Mouse (Mus musculus): Measurements from ENCODE around the gene Nrp1. TPM values are rescaled to one million over a fixed set of nuclear protein-coding genes. Genes with fewer than 3 reads are reported as not detected.

The Nrp1 gene
- polyA plus RNA-seq, 1 experiment from 2014 or later: 132 TPM

GRCm38 (mm10) chr8:128427071-128427470, 68.7 kb downstream of the Nrp1 start:
- Histone ChIP-seq H3K27me3 (no peaks in the 10 kb centered on the region), H3K4me1 (no peaks in the 10 kb centered on the region), H3K9me3 (no peaks in the 10 kb centered on the region), H3K9ac (replicated peaks) (no peak overlapping the region), H3K4me2 (replicated peaks) (no peak overlapping the region), H3K4me3 (no peak overlapping the region), H3K27ac (replicated peaks) (no peak overlapping the region), H3K36me3 (0 out of 2 replicates have a peak, but pooled peaks cover 11% of the 10 kb centered on the region)
- ATAC-seq (replicated peaks): no peak
- WGBS: 80% methylated on average over 3 of the region's 3 CpGs

- no peaks in the 10 kb centered on the region for H3K4me1 ChIP-seq
- ATAC-seq (replicated peaks): no peak
- no peak overlapping the region for H3K9ac ChIP-seq (replicated peaks)
- H3K27ac ChIP-seq (replicated peaks): no peak overlapping the region
- H3K4me3 ChIP-seq: no peak overlapping the region
- no peaks in the 10 kb centered on the region for H3K27me3 ChIP-seq
- H3K4me2 ChIP-seq (replicated peaks): no peak overlapping the region
- H3K9me3 ChIP-seq: no peaks in the 10 kb centered on the region
- peaks cover 22% of the 10 kb centered on the region; the same call in 1 of the 2 replicates for H3K36me3 ChIP-seq
- 19% methylated on average over 1 of the region's 1 CpGs for WGBS
These were observed 70.6 kb downstream of the Nrp1 start for GRCm38 (mm10) chr8:128428971-128429370.

- H3K4me3 ChIP-seq: no peak overlapping the region
- no peak overlapping the region for H3K27ac ChIP-seq (replicated peaks)
- H3K4me2 ChIP-seq (replicated peaks): no peak overlapping the region
- no peaks in the 10 kb centered on the region for H3K9me3 ChIP-seq
- no peak overlapping the region for H3K9ac ChIP-seq (replicated peaks)
- 59% methylated on average over 1 of the region's 1 CpGs for WGBS
- no peak for ATAC-seq (replicated peaks)
- no peaks in the 10 kb centered on the region for H3K4me1 ChIP-seq
- H3K36me3 ChIP-seq: peaks cover 30% of the 10 kb centered on the region
- H3K27me3 ChIP-seq: no peaks in the 10 kb centered on the region
These were observed 72.7 kb downstream of the Nrp1 start for GRCm38 (mm10) chr8:128431082-128431481.

GRCm38 (mm10) chr8:128435749-128436148, 77.3 kb downstream of the Nrp1 start:
- no peak overlapping the region for H3K27ac ChIP-seq (replicated peaks)
- no peak overlapping the region for H3K9ac ChIP-seq (replicated peaks)
- H3K4me2 ChIP-seq (replicated peaks): no peak overlapping the region
- no peaks in the 10 kb centered on the region for H3K9me3 ChIP-seq
- H3K27me3 ChIP-seq: no peaks in the 10 kb centered on the region
- H3K36me3 ChIP-seq: peaks cover 26% of the 10 kb centered on the region
- ATAC-seq (replicated peaks): no peak
- H3K4me1 ChIP-seq: peaks cover 13% of the 10 kb centered on the region; the same call in 1 of the 2 replicates
- WGBS: 81% methylated on average over 4 of the region's 4 CpGs
- no peak overlapping the region for H3K4me3 ChIP-seq

- H3K27me3 ChIP-seq: no peaks in the 10 kb centered on the region
- 60% methylated on average over 12 of the region's 12 CpGs for WGBS
- no peak overlapping the region for H3K4me3 ChIP-seq
- no peak overlapping the region for H3K4me2 ChIP-seq (replicated peaks)
- H3K36me3 ChIP-seq: peaks cover 29% of the 10 kb centered on the region
- peaks cover 13% of the 10 kb centered on the region; the same call in 1 of the 2 replicates for H3K4me1 ChIP-seq
- no peaks in the 10 kb centered on the region for H3K9me3 ChIP-seq
- H3K27ac ChIP-seq (replicated peaks): no peak overlapping the region; the same call in none of the 2 replicates
- no peak overlapping the region for H3K9ac ChIP-seq (replicated peaks)
- no peak; the same call in 1 of the 2 replicates for ATAC-seq (replicated peaks)
These were observed 78.9 kb downstream of the Nrp1 start for GRCm38 (mm10) chr8:128437156-128437825.

- Histone ChIP-seq H3K27ac (replicated peaks) (no peak overlapping the region), H3K27me3 (no peaks in the 10 kb centered on the region), H3K4me3 (no peak overlapping the region), H3K9ac (replicated peaks) (no peak overlapping the region), H3K4me2 (replicated peaks) (no peak overlapping the region), H3K36me3 (peaks cover 3% of the 10 kb centered on the region; the same call in 1 of the 2 replicates), H3K4me1 (peaks cover 13% of the 10 kb centered on the region; the same call in 1 of the 2 replicates), H3K9me3 (no peaks in the 10 kb centered on the region)
- no peak for ATAC-seq (replicated peaks)
- 98% methylated on average over 1 of the region's 1 CpGs for WGBS
These were observed 83.0 kb downstream of the Nrp1 start for GRCm38 (mm10) chr8:128441407-128441806.

GRCm38 (mm10) chr8:128445596-128445995, 87.2 kb downstream of the Nrp1 start:
- WGBS: 19% methylated on average over 4 of the region's 4 CpGs

GRCm38 (mm10) chr8:128446636-128447035, 88.2 kb downstream of the Nrp1 start:
- no peak for ATAC-seq (replicated peaks)
- WGBS: 86% methylated on average over 3 of the region's 3 CpGs
- Histone ChIP-seq H3K36me3 (peaks cover 3% of the 10 kb centered on the region; the same call in 1 of the 2 replicates), H3K27ac (replicated peaks) (no peak overlapping the region), H3K4me1 (peaks cover 3% of the 10 kb centered on the region; the same call in 1 of the 2 replicates), H3K9me3 (no peaks in the 10 kb centered on the region), H3K4me3 (no peak overlapping the region), H3K9ac (replicated peaks) (no peak overlapping the region), H3K4me2 (replicated peaks) (no peak overlapping the region), H3K27me3 (no peaks in the 10 kb centered on the region)

More at GRCm38 (mm10) chr8:128445596-128445995, 87.2 kb downstream of the Nrp1 start:
- no peaks in the 10 kb centered on the region for H3K27me3 ChIP-seq
- peaks cover 3% of the 10 kb centered on the region; the same call in 1 of the 2 replicates for H3K36me3 ChIP-seq
- H3K4me1 ChIP-seq: peaks cover 2% of the 10 kb centered on the region; the same call in 1 of the 2 replicates
- H3K4me2 ChIP-seq (replicated peaks): no peak overlapping the region
- no peak overlapping the region for H3K4me3 ChIP-seq
- H3K9me3 ChIP-seq: no peaks in the 10 kb centered on the region
- no peak overlapping the region for H3K9ac ChIP-seq (replicated peaks)
- H3K27ac ChIP-seq (replicated peaks): no peak overlapping the region
- no peak for ATAC-seq (replicated peaks)

- Histone ChIP-seq H3K27ac (replicated peaks) (no peak overlapping the region), H3K9me3 (no peaks in the 10 kb centered on the region), H3K36me3 (no peaks in the 10 kb centered on the region), H3K9ac (replicated peaks) (no peak overlapping the region), H3K4me1 (peaks cover 3% of the 10 kb centered on the region; the same call in 1 of the 2 replicates), H3K4me2 (replicated peaks) (no peak overlapping the region), H3K27me3 (no peaks in the 10 kb centered on the region), H3K4me3 (no peak overlapping the region)
- 97% methylated on average over 3 of the region's 3 CpGs for whole genome bisulfite sequencing
- no peak for ATAC-seq (replicated peaks)
These were observed 88.9 kb downstream of the Nrp1 start for GRCm38 (mm10) chr8:128447320-128447719.

GRCm38 (mm10) chr8:128450390-128451032, 92.1 kb downstream of the Nrp1 start:
- H3K27ac ChIP-seq (replicated peaks): peak overlapping the region; percentile 39; the same call in 1 of the 2 replicates
- WGBS: 51% methylated on average over 9 of the region's 9 CpGs
- ATAC-seq (replicated peaks): no peak

GRCm38 (mm10) chr8:128451121-128451520, 92.7 kb downstream of the Nrp1 start:
- ATAC-seq (replicated peaks): no peak
- Histone ChIP-seq H3K9me3 (no peaks in the 10 kb centered on the region), H3K36me3 (no peaks in the 10 kb centered on the region), H3K27me3 (no peaks in the 10 kb centered on the region), H3K9ac (replicated peaks) (no peak overlapping the region), H3K27ac (replicated peaks) (peak overlapping the region; percentile 39; the same call in 1 of the 2 replicates), H3K4me3 (no peak overlapping the region), H3K4me2 (replicated peaks) (no peak overlapping the region), H3K4me1 (peaks cover 3% of the 10 kb centered on the region; the same call in 1 of the 2 replicates)
- 75% methylated on average over 1 of the region's 1 CpGs for WGBS

More at GRCm38 (mm10) chr8:128450390-128451032, 92.1 kb downstream of the Nrp1 start:
- Histone ChIP-seq H3K36me3 (no peaks in the 10 kb centered on the region), H3K4me1 (peaks cover 3% of the 10 kb centered on the region; the same call in 1 of the 2 replicates), H3K4me3 (no peak overlapping the region), H3K27me3 (no peaks in the 10 kb centered on the region), H3K4me2 (replicated peaks) (no peak overlapping the region), H3K9ac (replicated peaks) (no peak overlapping the region), H3K9me3 (no peaks in the 10 kb centered on the region)

- H3K27ac ChIP-seq (replicated peaks): no peak overlapping the region
- 85% methylated on average over 2 of the region's 2 CpGs for WGBS
These were observed 95.1 kb downstream of the Nrp1 start for GRCm38 (mm10) chr8:128453471-128453870.

More at GRCm38 (mm10) chr8:128453471-128453870, 95.1 kb downstream of the Nrp1 start:
- Histone ChIP-seq H3K4me3 (no peak overlapping the region), H3K4me1 (peaks cover 3% of the 10 kb centered on the region; the same call in 1 of the 2 replicates), H3K9ac (replicated peaks) (no peak overlapping the region), H3K9me3 (no peaks in the 10 kb centered on the region), H3K36me3 (no peaks in the 10 kb centered on the region), H3K4me2 (replicated peaks) (no peak overlapping the region), H3K27me3 (no peaks in the 10 kb centered on the region)
- ATAC-seq (replicated peaks): no peak

Measured in forebrain, embryonic 15.5 days (tissue).